Mouse (Mus musculus) heart, adult 11 months (tissue): ENCODE results near the gene Fbxl4.

ENCODE experiments used
- DNase-seq: peaks from one replicate; pipeline ENCODE4 v3.0.0; 2022

Gene Fbxl4

GRCm38 (mm10) chr4:22477711-22478230 lies 120.4 kb downstream of the Fbxl4 start:
- no peak for DNase-seq

GRCm38 (mm10) chr4:22478488-22479367 lies 121.4 kb downstream of the Fbxl4 start:
- DNase-seq, result no peak

- DNase-seq, result no peak
These were observed 122.2 kb downstream of the Fbxl4 start for GRCm38 (mm10) chr4:22479368-22480090.

GRCm38 (mm10) chr4:22480091-22480857 lies 122.9 kb downstream of the Fbxl4 start:
- DNase-seq, result no peak

- DNase-seq, result no peak
These were observed 123.5 kb downstream of the Fbxl4 start for GRCm38 (mm10) chr4:22480858-22481205.

- DNase-seq, result no peak
These were observed 124.8 kb downstream of the Fbxl4 start for GRCm38 (mm10) chr4:22482118-22482517.

- no peak for DNase-seq
These were observed 125.5 kb downstream of the Fbxl4 start for GRCm38 (mm10) chr4:22482756-22483280.

GRCm38 (mm10) chr4:22483548-22483947 lies 126.2 kb downstream of the Fbxl4 start:
- no peak for DNase-seq
